Mouse (Mus musculus) central nervous system, embryonic 14 days (tissue): ENCODE measurements around the gene Ap1s2. TPM values are rescaled to one million over a fixed set of nuclear protein-coding genes. Genes with fewer than 3 reads are reported as not detected.

ENCODE experiments used
- polyA plus RNA-seq: library from polyadenylated mRNA; depleted of rRNA; stranded (reverse); fragments of >200 nt; gene quantifications from 2 replicates; pipeline ENCODE4 v1.2.3, GENCODE M21; 2012; rRNA removed

The Ap1s2 gene
- 36.5 and 40.8 TPM in 2 replicates for polyA plus RNA-seq

GRCm38 (mm10) chrX:163908337-163909250 is at the start of gene Ap1s2:
Ap1s2 (plus strand) TSS chrX:163909017.

GRCm38 (mm10) chrX:163958467-163958875 is 49.7 kb downstream of the Ap1s2 start, which contains the start of gene Zrsr2:
Zrsr2 (minus strand) TSS chrX:163958661.

Other genes with a start within 250 kb of the Ap1s2 start
- 1.8 and 1.9 TPM in 2 replicates for gene Rnf138rt1, start 147.7 kb upstream of the Ap1s2 start, polyA plus RNA-seq
- gene Zrsr2, start 49.6 kb downstream of the Ap1s2 start, polyA plus RNA-seq = 35.5 and 37.8 TPM in 2 replicates
- 0.45 and 0.66 TPM in 2 replicates for gene Car5b, start 119.0 kb downstream of the Ap1s2 start, polyA plus RNA-seq
- gene Siah1b, start 167.5 kb downstream of the Ap1s2 start, polyA plus RNA-seq = 22.0 and 24.9 TPM in 2 replicates
- gene Cltrn, start 179.8 kb downstream of the Ap1s2 start, polyA plus RNA-seq = 0.09 TPM in 1 of 2 replicates, not detected in the other
- 0.14 and 0.26 TPM in 2 replicates for gene Ace2, start 230.3 kb downstream of the Ap1s2 start, polyA plus RNA-seq